Mouse (Mus musculus): ENCODE results near the gene Nudt3.

Nudt3 gene

DNA sequence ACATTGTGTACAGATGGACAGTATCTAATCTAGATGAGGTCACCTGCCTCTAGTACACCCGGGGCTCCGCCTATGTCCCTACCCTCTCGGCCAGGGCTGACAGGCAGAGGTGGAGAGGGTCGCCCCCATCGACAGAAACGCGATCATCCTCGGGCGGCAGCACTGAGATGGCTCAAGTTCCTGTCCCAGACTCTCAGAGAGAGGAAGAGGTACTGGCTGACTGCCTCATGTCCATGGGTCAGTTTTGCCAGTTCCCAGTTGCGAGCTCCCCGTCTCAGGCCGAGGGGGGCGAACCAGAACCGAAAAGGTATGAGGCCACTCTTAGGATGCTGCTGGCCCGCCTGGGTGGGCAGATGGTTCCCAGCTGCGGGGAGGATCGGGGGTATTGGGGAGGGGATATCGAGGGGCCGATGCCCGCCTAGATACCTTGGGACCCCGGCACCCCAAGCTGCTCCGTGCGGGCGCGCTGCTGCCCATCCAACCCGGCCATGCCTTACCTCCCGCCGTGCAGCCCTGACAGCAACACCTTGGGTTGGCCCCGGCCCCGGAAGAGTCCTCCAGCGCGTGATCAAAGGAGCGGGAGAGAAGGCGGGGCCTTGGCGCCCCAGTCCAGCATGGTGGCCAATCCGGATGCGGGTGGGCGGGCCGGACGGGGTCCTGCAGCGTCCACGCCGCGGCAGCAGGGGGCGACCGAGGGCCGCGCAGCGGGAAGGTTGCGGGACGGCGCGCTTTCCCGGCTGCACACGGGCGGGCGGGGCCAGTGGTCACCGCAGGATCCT lies 57.9 kb downstream of the Nudt3 start, which contains the start of gene AI413582:
Gene AI413582 (minus strand): TSS at position 594 of the 779 bp plus-strand sequence.
- DNase-seq (ENCODE audit: low spot score in 2 of 2): peak; percentile 96 to 98

DNA sequence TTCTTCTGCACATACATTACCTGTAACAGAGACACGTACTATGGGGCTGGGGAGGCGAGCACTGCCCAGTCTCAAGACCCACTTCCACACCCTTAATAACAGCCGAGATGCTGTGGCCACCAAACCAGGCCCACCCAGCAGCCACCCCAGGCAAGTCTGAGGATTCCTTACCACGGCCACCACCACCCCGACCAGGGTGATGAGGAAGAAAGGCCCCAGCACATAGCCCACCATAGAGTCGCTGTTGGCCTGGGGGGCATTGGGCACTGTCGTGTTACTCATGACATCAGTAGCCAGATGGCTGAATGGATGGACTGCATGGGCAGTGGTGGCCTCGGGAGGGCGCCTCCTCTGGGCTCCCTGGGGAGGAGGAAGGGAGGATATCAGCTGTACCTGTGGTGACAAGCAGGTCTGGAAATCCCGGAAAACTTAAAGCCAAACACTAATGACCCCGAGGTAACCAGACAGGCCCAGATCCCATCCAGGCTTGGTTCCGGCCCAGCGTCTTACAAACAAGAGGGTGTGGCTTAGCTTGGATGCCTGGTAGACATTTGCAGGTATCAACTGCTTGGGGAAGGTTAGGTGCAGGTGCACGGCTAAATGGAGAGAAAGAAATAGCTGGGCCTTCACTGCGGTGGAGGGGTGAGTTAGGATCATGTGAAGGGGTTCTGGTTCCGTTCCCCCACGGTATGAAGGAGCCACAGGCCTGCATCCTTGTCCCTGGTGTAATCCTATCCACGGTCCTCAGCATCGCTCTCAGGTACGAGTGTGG lies 58.7 kb downstream of the Nudt3 start:
- peak in 1 of 2 experiments; percentile 36 for DNase-seq (ENCODE audit: low spot score in 2 of 2)

DNA sequence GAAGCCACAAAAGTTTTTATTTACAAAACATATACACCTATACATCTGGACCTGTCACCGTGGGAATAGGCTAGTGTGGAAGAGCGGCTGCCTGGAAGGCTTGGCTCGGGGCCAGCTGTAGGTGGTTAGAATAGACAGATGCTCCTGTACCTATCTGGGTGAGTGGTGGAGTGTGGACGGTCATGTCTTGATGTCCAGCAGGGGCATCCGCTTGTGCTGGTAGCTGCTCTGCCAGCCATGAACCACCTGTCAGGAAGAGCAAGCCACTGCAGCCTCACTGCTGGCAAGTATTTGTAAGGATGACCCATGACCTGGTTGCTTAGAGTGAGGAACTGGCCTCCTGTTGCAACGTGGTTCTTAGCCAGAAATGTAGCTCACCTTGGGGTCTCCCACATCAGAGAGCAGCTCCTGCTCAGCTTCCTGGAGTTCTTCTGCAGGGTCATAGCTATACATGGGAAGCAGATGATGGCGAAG lies 59.5 kb downstream of the Nudt3 start:
- no peak for DNase-seq (ENCODE audit: low spot score in 2 of 2)

DNA sequence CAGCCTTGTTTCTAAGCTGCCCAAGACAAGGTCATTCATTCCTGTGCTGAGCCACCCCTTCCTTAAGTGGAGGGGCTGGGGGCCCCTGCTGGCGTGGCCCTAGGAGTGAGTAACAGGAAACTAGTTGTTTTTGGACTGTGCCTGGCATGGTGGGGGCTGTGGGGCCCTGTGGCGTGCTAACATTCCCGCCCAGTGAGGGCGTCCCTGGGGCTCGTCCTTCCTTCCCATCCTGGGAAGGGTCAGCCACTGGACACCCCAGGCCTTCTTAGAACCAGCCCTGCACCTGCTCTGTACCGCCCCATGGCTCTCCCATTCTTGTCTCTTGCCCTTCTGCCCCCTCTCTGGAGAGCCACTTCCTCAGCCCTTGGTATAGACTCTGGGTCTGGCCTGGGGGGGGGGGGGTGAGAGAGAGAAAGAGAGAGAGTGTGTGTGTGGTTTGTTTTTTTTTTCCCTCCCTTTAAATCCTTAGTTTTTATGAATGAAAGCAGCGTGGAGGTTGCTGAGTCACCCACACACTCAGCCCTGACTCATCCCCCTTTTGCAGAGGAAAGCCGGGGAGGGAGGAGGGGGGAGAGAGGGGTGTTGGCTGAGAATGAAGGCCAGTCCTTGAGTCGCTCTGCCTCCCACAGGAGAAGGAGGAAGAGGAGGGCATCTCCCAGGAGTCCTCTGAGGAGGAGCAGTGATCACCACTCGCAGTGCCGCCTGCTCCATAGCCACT lies 61.3 kb downstream of the Nudt3 start:
- DNase-seq (ENCODE audit: low spot score in 2 of 2): peak; percentile 55 to 78

DNA sequence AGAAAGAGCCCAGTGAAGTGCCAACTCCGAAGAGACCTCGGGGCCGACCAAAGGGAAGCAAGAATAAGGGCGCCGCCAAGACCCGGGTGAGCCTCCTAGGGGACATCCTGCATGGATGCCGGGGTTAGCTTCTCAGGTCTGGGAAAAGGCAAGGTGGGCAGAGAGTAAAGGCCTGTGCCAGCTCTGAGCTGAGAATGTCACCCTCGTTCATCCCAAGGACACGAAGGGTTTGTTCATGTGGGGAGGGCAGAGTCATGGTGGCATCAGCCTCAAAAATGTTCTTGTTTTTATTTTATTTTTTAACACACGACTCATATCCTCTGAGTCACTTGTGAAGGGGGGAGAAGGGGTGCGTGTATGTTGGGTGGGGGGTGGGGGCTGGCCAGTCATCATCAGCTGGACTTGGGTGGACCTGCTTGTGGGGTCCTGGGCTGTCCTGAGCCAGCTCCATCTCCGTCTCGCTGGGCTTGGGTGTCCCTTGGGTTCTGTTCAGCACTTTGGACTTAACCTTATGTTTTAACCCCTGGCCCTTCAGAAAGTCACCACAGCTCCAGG lies 62.3 kb downstream of the Nudt3 start:
- DNase-seq (ENCODE audit: low spot score in 2 of 2): no peak

DNA sequence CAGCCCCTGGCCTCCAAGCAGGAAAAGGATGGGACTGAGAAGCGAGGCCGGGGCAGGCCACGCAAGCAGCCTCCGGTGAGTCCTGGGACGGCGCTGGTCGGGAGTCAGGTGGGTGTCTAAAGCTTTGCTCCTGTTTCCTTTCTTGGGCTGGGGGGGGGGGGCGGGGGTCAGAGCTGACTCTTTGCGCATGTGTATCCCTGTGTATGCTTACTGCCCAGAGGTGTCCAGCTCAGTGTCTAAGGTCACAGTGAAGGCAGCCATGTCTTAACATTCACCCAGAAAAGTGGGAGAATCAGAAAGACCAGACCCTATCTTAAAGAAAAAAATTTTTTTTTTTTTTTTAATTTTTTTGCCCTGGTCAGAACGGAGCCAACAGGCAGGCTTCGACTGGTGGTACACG lies 63.7 kb downstream of the Nudt3 start:
- DNase-seq (ENCODE audit: low spot score in 2 of 2): no peak

DNA sequence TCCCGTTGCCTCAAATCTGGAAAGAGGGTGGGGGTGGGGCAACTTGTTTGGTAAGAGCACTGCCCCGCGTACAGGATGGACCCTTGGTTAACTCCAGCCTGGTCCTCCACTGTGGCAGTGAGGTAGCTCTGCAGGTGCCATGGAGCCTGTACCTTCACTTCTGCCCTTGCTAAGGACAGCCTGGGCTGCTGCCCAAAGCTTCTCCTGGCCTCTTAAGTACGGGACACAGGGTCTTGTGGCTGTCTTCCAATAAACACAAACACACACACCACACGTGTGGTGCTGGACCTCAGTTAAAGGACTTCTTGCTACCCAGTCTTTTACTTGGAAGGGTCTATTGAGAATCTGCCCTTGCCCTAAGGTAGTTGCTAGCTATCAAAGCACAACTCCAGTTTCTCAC lies 64.5 kb downstream of the Nudt3 start:
- no peak for DNase-seq (ENCODE audit: low spot score in 2 of 2)

DNA sequence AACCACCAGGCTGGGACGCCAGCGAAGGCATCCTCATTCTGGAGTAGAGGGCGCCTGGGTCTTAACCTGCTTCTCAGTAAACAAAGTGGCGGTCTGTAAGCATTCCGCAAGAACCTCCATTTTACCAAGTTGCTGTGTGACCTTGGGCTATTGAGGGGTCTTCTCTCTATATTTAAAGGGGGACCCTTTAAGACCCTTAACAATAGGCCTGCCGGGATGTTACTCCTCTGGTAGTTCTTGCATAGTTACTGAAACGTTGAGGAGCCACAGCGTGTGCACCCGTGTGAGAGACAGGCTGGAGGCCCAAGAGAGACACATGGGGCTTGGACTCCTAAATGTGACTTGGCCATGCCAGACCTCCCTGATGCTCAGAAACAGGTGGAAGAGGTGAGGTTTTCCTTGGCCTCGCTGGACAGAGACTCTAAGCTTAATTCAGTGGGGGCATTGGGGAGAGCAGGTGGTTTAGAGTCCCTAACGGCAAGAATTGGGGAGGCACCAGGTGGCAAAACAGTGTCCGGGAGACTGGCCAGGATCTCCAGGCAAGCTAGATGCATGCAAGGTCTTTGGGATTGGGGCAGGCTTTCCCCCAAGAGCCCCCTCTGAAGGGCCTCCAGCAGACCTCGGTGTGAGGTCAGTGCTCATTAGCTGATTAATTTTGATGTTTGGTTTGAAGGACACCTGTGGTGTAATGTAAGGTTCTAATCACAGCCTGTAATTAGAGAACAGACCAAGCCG lies 65.2 kb downstream of the Nudt3 start:
- DNase-seq (ENCODE audit: low spot score in 2 of 2): no peak

DNA sequence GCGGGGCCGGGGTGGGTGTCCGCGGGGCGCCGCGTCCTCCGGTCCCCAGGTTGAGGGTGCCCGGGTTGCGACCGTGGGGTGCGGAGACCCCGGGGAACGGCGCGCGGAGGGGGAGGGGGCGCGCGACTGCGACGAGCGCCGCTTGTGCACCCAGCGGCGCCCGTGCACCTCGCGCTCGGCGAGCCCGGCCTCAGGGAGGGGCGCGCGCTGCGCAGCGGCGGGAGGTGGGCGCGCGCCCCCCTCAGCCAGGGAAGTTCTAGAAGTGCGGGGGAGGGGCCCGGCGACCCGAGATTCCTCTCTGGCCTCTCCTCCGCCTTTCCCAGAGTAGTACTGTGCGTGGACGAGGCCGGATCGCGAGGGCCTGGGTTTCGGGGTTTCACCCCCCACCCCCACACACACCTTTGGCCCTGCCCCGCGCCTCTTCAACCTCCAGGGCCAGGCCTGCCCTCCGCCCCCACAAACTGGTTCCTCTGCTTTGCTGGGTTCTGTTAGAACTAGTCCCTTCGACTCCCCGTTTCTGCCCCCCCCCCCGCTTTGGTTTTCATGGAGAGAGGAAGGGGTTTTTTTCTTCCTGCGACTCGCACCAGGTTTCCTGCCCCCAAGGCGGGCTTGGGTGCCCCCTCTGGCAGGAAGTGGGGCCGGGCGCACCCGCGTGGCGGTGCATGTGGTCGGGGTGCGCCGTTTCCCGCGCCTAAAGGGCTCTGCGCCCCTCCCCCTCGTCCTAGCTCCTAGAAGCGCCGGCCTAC lies 65.9 kb downstream of the Nudt3 start:
- peak in 1 of 2 experiments; percentile 57 for DNase-seq (ENCODE audit: low spot score in 2 of 2)

DNA sequence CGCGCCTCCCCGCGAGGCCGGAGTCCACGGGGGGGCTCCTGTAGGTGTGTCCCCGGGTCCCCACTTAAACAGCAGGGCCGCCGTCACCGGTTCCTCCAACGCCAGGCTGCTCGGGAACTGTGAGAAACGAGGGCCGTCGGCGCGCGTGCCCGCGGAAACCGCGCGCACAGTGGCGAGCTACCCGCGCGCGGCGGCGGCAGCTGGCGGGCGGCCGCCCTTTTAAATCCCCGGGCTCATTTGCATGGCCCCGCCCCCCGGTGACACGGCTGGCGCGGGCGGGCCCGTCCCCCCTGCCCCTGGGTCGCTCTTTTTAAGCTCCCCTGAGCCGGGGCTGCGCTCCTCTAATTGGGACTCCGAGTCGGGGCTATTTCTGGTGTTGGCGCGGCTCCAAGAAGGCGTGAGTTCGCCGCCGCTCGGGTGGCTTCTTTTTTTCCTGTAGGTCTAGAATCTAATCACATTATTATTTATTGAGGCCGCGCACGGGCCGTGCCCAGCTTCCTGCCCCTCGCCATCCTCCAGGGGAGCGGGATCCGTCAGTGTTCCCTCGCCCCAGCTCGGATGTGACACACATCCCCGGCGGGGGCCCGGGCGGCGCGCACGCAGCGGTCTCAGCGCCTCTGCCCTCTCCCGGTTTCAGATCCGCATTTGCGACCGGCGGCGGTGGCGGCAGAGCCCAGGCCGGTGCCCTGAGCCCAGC lies 66.8 kb downstream of the Nudt3 start, which contains the start of gene Hmga1:
Gene Hmga1 (plus strand): TSS at position 183 of the 697 bp plus-strand sequence.
- DNase-seq (ENCODE audit: low spot score in 2 of 2): peak; percentile 71 to 81

DNA sequence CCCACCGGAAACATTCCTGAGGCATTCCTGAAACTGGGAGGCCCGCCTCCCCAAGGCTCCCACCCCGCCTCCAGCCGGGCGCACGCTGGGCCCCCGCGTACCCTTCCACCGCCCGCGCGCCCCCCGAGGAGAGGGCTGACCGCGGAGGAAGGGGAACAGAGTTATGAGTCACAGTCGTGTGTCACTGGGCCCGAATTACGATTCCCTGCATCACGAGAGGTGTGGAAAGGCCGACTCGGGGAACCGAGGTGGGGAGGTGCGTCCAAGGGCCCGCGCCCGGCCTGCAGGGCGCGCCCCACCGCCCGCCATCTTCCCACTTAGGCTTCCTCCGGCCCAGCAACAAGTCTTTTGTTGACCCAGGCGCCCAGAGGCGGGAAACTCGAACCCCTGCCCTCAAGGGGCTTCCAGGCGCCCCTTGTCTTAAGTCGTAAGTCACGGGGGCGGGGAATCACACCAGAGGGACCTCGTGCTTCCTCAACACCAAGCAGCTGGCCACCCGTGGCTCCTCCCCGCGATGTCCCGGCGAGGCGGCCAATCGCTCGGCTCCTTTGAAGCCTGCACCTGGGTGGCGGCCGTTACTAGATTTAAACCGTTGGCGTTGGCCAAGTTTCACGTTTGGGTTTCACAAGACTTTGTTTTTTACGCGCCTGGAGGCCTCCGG lies 67.7 kb downstream of the Nudt3 start:
- DNase-seq (ENCODE audit: low spot score in 2 of 2): peak; percentile 61 to 69

DNA sequence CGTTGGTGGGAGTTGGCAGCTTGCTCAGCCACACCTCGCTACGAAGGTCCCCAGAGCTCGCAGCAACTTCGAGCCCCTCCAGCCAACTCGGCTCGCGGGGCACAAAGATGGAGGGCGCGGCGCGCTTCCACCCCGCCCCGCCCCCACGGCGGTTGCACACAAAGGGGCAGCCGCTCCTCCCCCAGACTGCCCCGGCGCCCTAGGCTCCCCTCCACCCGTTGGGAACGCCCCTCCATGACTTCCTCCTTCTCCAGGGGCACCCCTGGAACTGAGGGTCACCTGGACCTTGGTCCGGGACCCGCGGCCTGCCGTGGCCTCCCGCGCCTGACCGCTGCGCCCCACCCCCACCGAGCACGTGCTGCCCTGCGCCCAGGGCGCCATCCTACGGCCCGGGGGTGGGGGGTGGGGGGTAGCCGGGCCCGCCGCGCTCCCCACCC lies 68.2 kb downstream of the Nudt3 start:
- no peak for DNase-seq (ENCODE audit: low spot score in 2 of 2)

DNA sequence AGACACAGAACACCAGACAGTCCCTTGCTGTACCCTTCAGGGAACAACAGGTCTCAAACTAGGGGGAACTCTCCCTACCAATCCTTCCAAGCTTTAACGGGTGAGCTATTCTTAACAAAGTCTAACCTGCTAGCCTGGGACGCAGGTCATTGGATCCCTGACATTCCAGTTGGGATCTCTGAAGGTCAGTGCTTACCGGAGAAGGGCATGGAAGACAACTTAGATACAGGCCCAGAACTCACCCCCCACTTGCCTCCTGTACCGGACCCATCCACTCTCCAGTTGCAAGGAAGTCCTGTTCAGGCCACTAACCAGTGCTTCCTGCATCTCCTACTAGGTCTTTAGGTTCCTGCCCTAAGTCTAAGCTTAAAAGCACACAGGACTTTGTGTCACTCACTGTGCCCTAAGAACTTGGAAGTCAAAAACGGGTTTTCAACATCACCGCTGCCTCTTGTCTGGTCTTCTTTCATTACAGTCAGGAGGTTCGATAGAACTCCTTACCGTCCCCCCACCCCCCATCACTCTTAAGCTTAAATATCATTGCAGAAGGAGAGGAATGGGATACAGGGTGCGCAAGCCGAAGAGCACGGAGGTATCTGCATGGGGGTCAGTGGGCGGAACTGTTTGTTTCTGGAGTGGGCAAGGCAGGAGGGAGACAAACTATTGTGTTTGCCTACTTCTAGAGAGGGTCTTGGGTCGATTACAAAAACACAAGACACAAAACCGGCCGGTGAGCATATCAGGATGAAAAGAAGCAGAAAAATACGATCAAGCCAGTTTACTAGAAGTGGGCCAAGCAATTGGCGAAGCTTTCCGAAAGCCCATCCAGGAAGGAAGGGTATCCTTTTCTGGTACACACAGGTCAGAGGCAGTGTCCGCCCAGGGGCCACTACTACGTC lies 69.0 kb downstream of the Nudt3 start:
- no peak for DNase-seq (ENCODE audit: low spot score in 2 of 2)

DNA sequence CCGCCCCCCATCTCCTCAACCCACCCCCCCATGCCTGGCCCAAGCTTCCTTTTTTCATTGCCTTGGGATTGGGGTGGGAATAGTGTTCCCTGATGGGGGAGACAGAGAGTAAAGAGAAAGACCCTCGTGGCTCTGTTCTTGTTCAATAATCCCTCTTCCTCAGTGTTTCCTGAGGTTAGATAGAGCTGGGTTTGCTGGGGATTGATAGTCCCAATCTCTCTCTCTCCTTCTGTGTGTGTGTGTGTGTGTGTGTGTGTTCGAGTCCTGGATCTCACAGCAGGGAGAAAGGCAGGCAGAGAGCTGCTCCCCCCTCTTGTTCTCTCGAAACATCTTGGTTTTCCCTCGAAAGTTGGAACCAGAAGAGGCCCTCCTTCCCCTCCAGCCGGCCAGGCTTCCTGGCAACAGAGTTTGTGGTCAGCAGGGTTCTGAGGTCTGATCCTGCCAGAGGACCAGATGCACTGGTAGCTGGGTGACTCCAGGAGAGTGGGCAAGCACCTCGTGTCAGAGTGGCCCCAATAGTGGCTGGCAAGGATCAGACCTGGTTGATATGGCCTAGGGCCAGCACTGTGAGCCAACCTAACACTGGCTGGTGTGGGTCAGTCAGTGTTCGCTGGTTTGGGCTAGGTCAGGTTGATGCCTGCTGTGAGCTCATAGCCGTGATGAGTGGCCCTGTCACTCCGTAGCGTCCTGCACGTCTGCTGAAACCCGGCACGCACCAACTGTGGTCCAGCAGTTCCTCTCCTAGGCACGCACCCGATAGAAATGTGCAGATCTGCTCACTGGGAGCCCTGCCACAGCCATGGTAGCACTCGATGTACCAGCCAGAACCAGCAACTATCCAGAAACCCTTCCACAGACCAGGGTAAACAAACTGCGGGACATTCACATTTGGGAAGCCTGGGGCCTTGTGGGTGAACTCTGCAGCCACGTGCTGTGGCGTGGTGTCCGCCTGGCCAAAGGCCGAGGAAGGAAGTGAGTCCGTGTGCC lies 70.8 kb downstream of the Nudt3 start:
- DNase-seq (ENCODE audit: low spot score in 2 of 2): no peak

DNA sequence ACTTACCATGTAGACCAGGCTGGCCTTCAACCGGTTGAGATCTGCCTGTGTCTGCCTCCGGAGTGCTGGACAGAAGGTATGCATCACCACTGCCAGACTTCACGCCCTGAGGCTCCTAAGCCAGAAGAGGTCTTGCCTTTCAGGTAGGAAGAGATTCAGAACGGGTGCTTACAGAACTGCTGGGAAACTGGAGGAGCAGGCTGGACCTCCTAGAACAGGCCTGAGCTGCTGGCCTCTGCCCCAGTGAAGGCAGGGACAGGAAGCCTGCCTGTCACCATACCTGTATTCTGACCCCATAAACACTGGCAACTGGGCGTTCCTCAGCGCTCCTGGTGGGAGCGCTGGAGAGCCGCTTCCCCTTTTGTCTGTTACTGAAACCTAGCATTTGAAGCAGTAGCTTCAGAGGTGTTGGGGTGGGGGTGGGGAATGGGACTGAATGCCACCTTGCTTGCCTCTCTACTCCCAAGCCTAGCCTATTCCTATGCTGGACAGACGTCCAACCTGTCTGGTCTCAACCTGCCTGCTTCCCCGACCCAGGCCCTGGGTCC lies 71.8 kb downstream of the Nudt3 start:
- DNase-seq (ENCODE audit: low spot score in 2 of 2): peak in 1 of 2 experiments; percentile 73

DNA sequence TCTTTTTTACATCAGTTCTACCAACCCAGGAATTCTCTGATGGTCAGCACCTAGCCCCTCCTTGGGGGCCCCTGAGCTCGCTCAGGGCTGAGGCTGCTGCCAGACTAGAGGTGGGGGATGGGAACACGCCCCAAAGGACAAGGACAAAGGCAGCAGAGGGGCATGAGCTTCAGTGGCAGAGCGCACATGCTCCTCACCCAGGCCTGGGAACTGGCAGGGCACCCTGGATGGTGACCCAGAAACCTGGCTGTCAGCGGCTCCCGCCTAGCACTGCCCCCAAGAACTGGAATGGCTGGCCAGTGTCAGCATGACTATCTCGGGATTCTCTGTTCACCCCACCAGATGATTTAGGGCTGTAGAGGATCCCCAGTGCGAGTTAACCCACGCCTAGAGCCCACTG lies 74.1 kb downstream of the Nudt3 start:
- DNase-seq (ENCODE audit: low spot score in 2 of 2): no peak

Measured in urinary bladder, adult 18-20 months (tissue).